ENCODE assay signal across 22 mouse cellular contexts in genomic region chr1:190140519-190140918, GRCm38 (mm10). TPM values are rescaled to one million over a fixed set of nuclear protein-coding genes. Genes with fewer than 3 reads are reported as not detected.
"Had no signal": no experiment of that assay in that cellular context is flagged by ENCODE, and none has a peak within 500 bp of the region (broad histone marks: within the 10 kb centered on the region; RNA-seq: fewer than 3 reads in every experiment).

No protein-coding gene starts in this region.

- ATAC-seq: liver, postnatal 0 days; lung, postnatal 0 days had no signal

- H3K27me3 ChIP-seq: limb, embryonic 15.5 days; megakaryocyte, embryonic 14.5 days had no signal

- H3K4me3 ChIP-seq: limb, embryonic 12.5 days; limb, embryonic 15.5 days; megakaryocyte, embryonic 14.5 days had no signal

- H3K9ac ChIP-seq: limb, embryonic 12.5 days; limb, embryonic 15.5 days; liver, embryonic 14.5 days; liver, postnatal 0 days; lung, embryonic 14.5 days had no signal

- H3K36me3 ChIP-seq: limb, embryonic 12.5 days; limb, embryonic 15.5 days had no signal

- H3K4me1 ChIP-seq: limb, embryonic 12.5 days; limb, embryonic 15.5 days; megakaryocyte, embryonic 14.5 days had no signal

- DNase-seq: kidney, adult 2 months; kidney, postnatal 25 days; left cerebral cortex, postnatal 4 days; liver, postnatal 0 days; lung, embryonic 14.5 days; lung, postnatal 36 days; right cerebral cortex, adult 18-20 months; right cerebral cortex, postnatal 14 days; right cerebral cortex, postnatal 4 days; thymus, adult 2 months; thymus, postnatal 14 days; thymus, postnatal 4 days had no signal

- H3K9me3 ChIP-seq: limb, embryonic 12.5 days; limb, embryonic 15.5 days had no signal

- H3K4me2 ChIP-seq: limb, embryonic 12.5 days; limb, embryonic 15.5 days; liver, embryonic 11.5 days; lung, embryonic 14.5 days; midbrain, embryonic 11.5 days had no signal

- H3K27ac ChIP-seq: kidney, postnatal 0 days; limb, embryonic 12.5 days; limb, embryonic 15.5 days; liver, embryonic 14.5 days; stomach, postnatal 0 days had no signal

RNA-seq across cellular contexts. Expression of gene Prox1, which starts 30.0 kb away (rescaled TPM):
- total RNA-seq: neutrophil, adult 5-6 weeks had no signal
